13 mouse cellular contexts compared by ENCODE assay signal in genomic region chr9:48516615-48517371, GRCm38 (mm10). TPM values are rescaled to one million over a fixed set of nuclear protein-coding genes. Genes with fewer than 3 reads are reported as not detected.
DNase-seq lines count a peak whose midpoint lies in the region; ATAC-seq and TF ChIP-seq lines count a peak whose summit lies in the region.
"Had no signal": no experiment of that assay in that cellular context is flagged by ENCODE, and none has a peak within 500 bp of the region (broad histone marks: within the 10 kb centered on the region; RNA-seq: fewer than 3 reads in every experiment).

No protein-coding gene starts in this region.

- ATAC-seq in hindbrain, embryonic 15.5 days (ENCODE audit: low FRiP score, low read depth), result no peak
- peak; percentile 61; the same call in 1 of the 2 replicates for ATAC-seq in neural tube, embryonic 13.5 days (ENCODE audit: low read depth)
- ATAC-seq: liver, postnatal 0 days had no signal

- H3K9ac ChIP-seq in hindbrain, embryonic 15.5 days, result no peak overlapping the region
- peak overlapping the region; percentile 10; the same call in 1 of the 2 replicates for H3K9ac ChIP-seq in neural tube, embryonic 13.5 days
- H3K9ac ChIP-seq: liver, postnatal 0 days; stomach, embryonic 15.5 days had no signal

- H3K27ac ChIP-seq in layer of hippocampus, adult 2 months, result peak overlapping the region; percentile 25; the same call in 1 of the 2 replicates
- peak overlapping the region; percentile 84 for H3K27ac ChIP-seq in forebrain, embryonic 10.5 days
- H3K27ac ChIP-seq in hindbrain, embryonic 15.5 days (replicated peaks), result peak overlapping the region; percentile 26
- peak overlapping the region; percentile 89 for H3K27ac ChIP-seq in neural tube, embryonic 13.5 days (replicated peaks)
- H3K27ac ChIP-seq: stomach, embryonic 15.5 days had no signal

- WGBS in forebrain, embryonic 10.5 days, result 46% methylated on average over 11 of the region's 11 CpGs
- 72% methylated on average over 11 of the region's 11 CpGs for WGBS in hindbrain, embryonic 15.5 days
- 53% methylated on average over 11 of the region's 11 CpGs for WGBS in neural tube, embryonic 13.5 days

- H3K4me2 ChIP-seq in hindbrain, embryonic 15.5 days, result peak overlapping the region; percentile 26
- H3K4me2 ChIP-seq in neural tube, embryonic 13.5 days, result peak overlapping the region; percentile 46
- H3K4me2 ChIP-seq: stomach, embryonic 15.5 days had no signal

- DNase-seq in layer of hippocampus, adult 2 months (ENCODE audit: low spot score in 2 of 2), result no peak
- no peak for DNase-seq in layer of hippocampus, adult 9-10 months (ENCODE audit: low spot score)
- DNase-seq in forebrain, embryonic 10.5 days (ENCODE audit: extremely low spot score, low spot score), result peak; percentile 56
- DNase-seq in lung, adult 18-20 months, result no peak
- no peak for DNase-seq in adrenal gland, postnatal 10 days
- DNase-seq: cerebellum, postnatal 25 days; gastrocnemius, postnatal 36 days; heart, postnatal 4 days; liver, postnatal 0 days; right cerebral cortex, adult 18-20 months had no signal

- TF ChIP-seq CTCF in layer of hippocampus, adult 2 months (conservative IDR thresholded peaks at IDR 0.05), result no peak

- H3K4me1 ChIP-seq in forebrain, embryonic 10.5 days, result peaks cover 28% of the 10 kb centered on the region
- H3K4me1 ChIP-seq in hindbrain, embryonic 15.5 days (replicated peaks), result peaks cover 9% of the 10 kb centered on the region; the same call in 1 of the 2 replicates
- peaks cover 21% of the 10 kb centered on the region for H3K4me1 ChIP-seq in neural tube, embryonic 13.5 days (replicated peaks)
- H3K4me1 ChIP-seq: stomach, embryonic 15.5 days had no signal

- peak overlapping the region; percentile 44 for H3K4me3 ChIP-seq in layer of hippocampus, adult 2 months
- H3K4me3 ChIP-seq in forebrain, embryonic 10.5 days, result peak overlapping the region; percentile 10; the same call in 1 of the 2 replicates
- H3K4me3 ChIP-seq in hindbrain, embryonic 15.5 days, result no peak overlapping the region
- 0 out of 2 replicates have a peak overlapping the region, but pooled peaks have one; percentile 6 for H3K4me3 ChIP-seq in neural tube, embryonic 13.5 days
- H3K4me3 ChIP-seq: stomach, embryonic 15.5 days had no signal

- no peaks in the 10 kb centered on the region for H3K9me3 ChIP-seq in forebrain, embryonic 10.5 days
- H3K9me3 ChIP-seq in hindbrain, embryonic 15.5 days, result no peaks in the 10 kb centered on the region
- H3K9me3 ChIP-seq in neural tube, embryonic 13.5 days, result no peaks in the 10 kb centered on the region
- H3K9me3 ChIP-seq: stomach, embryonic 15.5 days had no signal

- H3K36me3 ChIP-seq in forebrain, embryonic 10.5 days (replicated peaks), result no peaks in the 10 kb centered on the region
- no peaks in the 10 kb centered on the region for H3K36me3 ChIP-seq in hindbrain, embryonic 15.5 days
- no peaks in the 10 kb centered on the region for H3K36me3 ChIP-seq in neural tube, embryonic 13.5 days
- H3K36me3 ChIP-seq: stomach, embryonic 15.5 days had no signal

- no peaks in the 10 kb centered on the region for H3K27me3 ChIP-seq in forebrain, embryonic 10.5 days (ENCODE audit: poor library complexity, severe bottlenecking)
- H3K27me3 ChIP-seq in hindbrain, embryonic 15.5 days, result no peaks in the 10 kb centered on the region
- H3K27me3 ChIP-seq in neural tube, embryonic 13.5 days, result no peaks in the 10 kb centered on the region; the same call in 1 of the 2 replicates
- H3K27me3 ChIP-seq: stomach, embryonic 15.5 days had no signal

RNA-seq across cellular contexts. Expression of gene Gm5617, which starts 21.6 kb away (rescaled TPM):
- total RNA-seq in layer of hippocampus, adult 2 months (2021), result 10 to 100 TPM; 10.2 to 13.7 TPM
- 28.0 and 29.9 TPM in 2 replicates for polyA plus RNA-seq in forebrain, embryonic 10.5 days (2016; fragmentation: Nextera tagmentation; extraction: Ambion mirVana)
- polyA plus RNA-seq in hindbrain, embryonic 15.5 days (2015; fragmentation: Nextera tagmentation; extraction: Ambion mirVana), result 23.8 and 26.4 TPM in 2 replicates
- polyA plus RNA-seq in neural tube, embryonic 13.5 days (2015; fragmentation: Nextera tagmentation; extraction: Ambion mirVana), result 22.9 and 27.7 TPM in 2 replicates
- 10 to 100 TPM; 52.7 to 58.4 TPM for total RNA-seq in adrenal gland, postnatal 10 days (2021)

RNA-seq across cellular contexts. Expression of gene Rbm7, which starts 21.7 kb away (rescaled TPM):
- total RNA-seq in layer of hippocampus, adult 2 months (2021), result 10 to 100 TPM; 38.4 to 39.6 TPM
- 112 and 118 TPM in 2 replicates for polyA plus RNA-seq in forebrain, embryonic 10.5 days (2016; fragmentation: Nextera tagmentation; extraction: Ambion mirVana)
- 71.4 and 72.5 TPM in 2 replicates for polyA plus RNA-seq in hindbrain, embryonic 15.5 days (2015; fragmentation: Nextera tagmentation; extraction: Ambion mirVana)
- 90.4 and 101 TPM in 2 replicates for polyA plus RNA-seq in neural tube, embryonic 13.5 days (2015; fragmentation: Nextera tagmentation; extraction: Ambion mirVana)
- 10 to 100 TPM; 64.6 to 70.9 TPM for total RNA-seq in adrenal gland, postnatal 10 days (2021)

RNA-seq across cellular contexts. Expression of gene Rexo2, which starts 36.4 kb away (rescaled TPM):
- total RNA-seq in layer of hippocampus, adult 2 months (2021), result 10 to 100 TPM; 94.1 to 94.4 TPM
- polyA plus RNA-seq in forebrain, embryonic 10.5 days (2016; fragmentation: Nextera tagmentation; extraction: Ambion mirVana), result 127 and 129 TPM in 2 replicates
- polyA plus RNA-seq in hindbrain, embryonic 15.5 days (2015; fragmentation: Nextera tagmentation; extraction: Ambion mirVana), result 110 and 118 TPM in 2 replicates
- 113 and 120 TPM in 2 replicates for polyA plus RNA-seq in neural tube, embryonic 13.5 days (2015; fragmentation: Nextera tagmentation; extraction: Ambion mirVana)
- 10 to 100 TPM; 73.3 to 85.1 TPM for total RNA-seq in adrenal gland, postnatal 10 days (2021)

Comparison
In these comparisons a context has a peak if more than half of its experiments do, and no peak if none do; other contexts are left out.
1. H3K27ac ChIP-seq: peak in every context shown above with its lines; median percentile 89 in neural tube, embryonic 13.5 days; 84 in forebrain, embryonic 10.5 days; 26 in hindbrain, embryonic 15.5 days; 25 in layer of hippocampus, adult 2 months.